Mouse (Mus musculus): Measurements from ENCODE around the gene Znhit1. TPM values are rescaled to one million over a fixed set of nuclear protein-coding genes. Genes with fewer than 3 reads are reported as not detected.

The Znhit1 gene
- polyA plus RNA-seq, 1 experiment: 79.5 TPM

DNA sequence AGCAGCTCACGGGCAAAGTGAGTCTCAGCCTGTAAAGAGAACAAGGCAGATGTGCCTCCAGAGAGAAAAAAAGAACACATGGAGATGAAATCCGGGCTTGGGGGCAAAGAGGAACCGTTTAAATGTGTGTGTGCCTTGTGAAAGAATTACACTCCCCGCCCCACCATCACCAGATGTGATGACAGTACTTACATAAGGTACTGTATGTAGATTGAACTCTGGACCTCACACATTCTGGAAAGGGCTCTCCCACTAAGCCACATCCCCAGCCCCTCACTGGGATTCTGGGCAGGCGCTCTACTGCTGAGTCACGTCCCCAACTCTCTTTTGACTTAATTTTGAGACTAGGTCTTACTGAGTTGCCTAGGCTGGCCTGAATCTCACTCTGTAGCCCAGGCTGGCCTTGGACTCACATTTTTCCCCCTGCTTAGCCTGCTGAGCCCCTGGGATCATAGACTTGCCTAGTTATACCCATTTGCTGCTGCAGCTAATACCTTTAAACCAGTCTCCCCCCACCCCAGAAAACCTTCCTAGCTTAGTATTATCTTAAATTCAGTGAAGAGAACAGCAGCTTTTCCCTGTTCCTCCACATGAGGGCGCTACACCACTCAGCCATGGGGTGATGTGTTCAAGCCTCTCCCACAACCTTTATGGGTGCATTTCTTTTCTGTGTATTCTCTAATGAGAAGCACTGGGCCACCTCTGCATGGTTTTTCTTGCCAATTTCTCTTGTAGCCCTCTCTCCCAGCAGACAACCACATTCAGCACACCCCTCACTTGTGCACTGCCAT is 51.7 kb downstream of the Znhit1 start:
- Histone ChIP-seq H3K4me3 (ENCODE audit: control insufficient read depth, insufficient read depth, low read length) (no peak overlapping the region), H3K27me3 (ENCODE audit: control insufficient read depth, insufficient read depth, low read length) (no peaks in the 10 kb centered on the region), H3K36me3 (ENCODE audit: control insufficient read depth, insufficient read depth, low read length) (no peaks in the 10 kb centered on the region), H3K27ac (ENCODE audit: control insufficient read depth, insufficient read depth, low read length) (no peak overlapping the region), H3K4me1 (replicated peaks; ENCODE audit: control insufficient read depth, insufficient read depth, low read length) (no peaks in the 10 kb centered on the region)
- WGBS: 76% methylated on average over 7 of the region's 7 CpGs
- no peak for TF ChIP-seq CTCF (IDR thresholded peaks at IDR 0.05; ENCODE audit: borderline replicate concordance, control insufficient read depth, extremely low read depth, insufficient read depth, low read length, poor library complexity)
- TF ChIP-seq POLR2A (IDR thresholded peaks at IDR 0.05; ENCODE audit: control insufficient read depth, extremely low read depth, insufficient read depth, low read length, poor library complexity): no peak
- no peak for DNase-seq

GRCm38 (mm10) chr5:136933930-136934329 is 53.9 kb downstream of the Znhit1 start:
- Histone ChIP-seq H3K27ac (ENCODE audit: control insufficient read depth, insufficient read depth, low read length) (no peak overlapping the region), H3K27me3 (ENCODE audit: control insufficient read depth, insufficient read depth, low read length) (no peaks in the 10 kb centered on the region), H3K4me3 (ENCODE audit: control insufficient read depth, insufficient read depth, low read length) (no peak overlapping the region), H3K36me3 (ENCODE audit: control insufficient read depth, insufficient read depth, low read length) (no peaks in the 10 kb centered on the region), H3K4me1 (replicated peaks; ENCODE audit: control insufficient read depth, insufficient read depth, low read length) (no peaks in the 10 kb centered on the region)
- TF ChIP-seq POLR2A (IDR thresholded peaks at IDR 0.05; ENCODE audit: control insufficient read depth, extremely low read depth, insufficient read depth, low read length, poor library complexity) (no peak), CTCF (IDR thresholded peaks at IDR 0.05; ENCODE audit: borderline replicate concordance, control insufficient read depth, extremely low read depth, insufficient read depth, low read length, poor library complexity) (no peak)
- no peak for DNase-seq
- WGBS: 95% methylated on average over 6 of the region's 6 CpGs

GRCm38 (mm10) chr5:136932956-136933355 is 54.9 kb downstream of the Znhit1 start:
- no peak overlapping the region for H3K4me3 ChIP-seq (ENCODE audit: control insufficient read depth, insufficient read depth, low read length)
- no peaks in the 10 kb centered on the region for H3K27me3 ChIP-seq (ENCODE audit: control insufficient read depth, insufficient read depth, low read length)
- DNase-seq: no peak
- no peak overlapping the region for H3K27ac ChIP-seq (ENCODE audit: control insufficient read depth, insufficient read depth, low read length)
- no peaks in the 10 kb centered on the region for H3K36me3 ChIP-seq (ENCODE audit: control insufficient read depth, insufficient read depth, low read length)
- 88% methylated on average over 5 of the region's 5 CpGs for WGBS
- H3K4me1 ChIP-seq (replicated peaks; ENCODE audit: control insufficient read depth, insufficient read depth, low read length): no peaks in the 10 kb centered on the region
- TF ChIP-seq CTCF (IDR thresholded peaks at IDR 0.05; ENCODE audit: borderline replicate concordance, control insufficient read depth, extremely low read depth, insufficient read depth, low read length, poor library complexity) (no peak), POLR2A (IDR thresholded peaks at IDR 0.05; ENCODE audit: control insufficient read depth, extremely low read depth, insufficient read depth, low read length, poor library complexity) (no peak)

Other genes with a start within 250 kb of the Znhit1 start
- gene Col26a1, start 104.8 kb downstream of the Znhit1 start, polyA plus RNA-seq (2012; rRNA removed): 0.22 and 0.66 TPM in 2 replicates
- gene Ift22, start 79.9 kb downstream of the Znhit1 start, polyA plus RNA-seq (2012; rRNA removed): 7.7 and 9.4 TPM in 2 replicates
- gene Fis1, start 34.7 kb downstream of the Znhit1 start, polyA plus RNA-seq (2012; rRNA removed): 181 and 214 TPM in 2 replicates
- gene Cldn15, start 21.4 kb downstream of the Znhit1 start, polyA plus RNA-seq (2012; rRNA removed): 3.8 and 9.4 TPM in 2 replicates
- 40.8 and 41.9 TPM in 2 replicates for gene Plod3, start 1.0 kb downstream of the Znhit1 start, polyA plus RNA-seq (2012; rRNA removed)
- gene Vgf, start 38.4 kb upstream of the Znhit1 start, polyA plus RNA-seq (2012; rRNA removed): 0.58 and 1.0 TPM in 2 replicates
- 44.1 and 51.9 TPM in 2 replicates for gene Ap1s1, start 58.1 kb upstream of the Znhit1 start, polyA plus RNA-seq (2012; rRNA removed)
- 3.1 and 4.1 TPM in 2 replicates for gene Serpine1, start 84.2 kb upstream of the Znhit1 start, polyA plus RNA-seq (2012; rRNA removed)
- 49.3 and 55.8 TPM in 2 replicates for gene Trim56, start 128.2 kb upstream of the Znhit1 start, polyA plus RNA-seq (2012; rRNA removed)
- 0.52 and 0.86 TPM in 2 replicates for gene Muc3, start 161.3 kb upstream of the Znhit1 start, polyA plus RNA-seq (2012; rRNA removed)
- 8.7 and 14.7 TPM in 2 replicates for gene Muc3a, start 224.4 kb upstream of the Znhit1 start, polyA plus RNA-seq (2012; rRNA removed)